Mouse (Mus musculus) lung, adult 2 months (tissue): ENCODE data around the gene Rgs3.

ENCODE experiments used
- CTCF ChIP-seq: fragments of 200-500 bp; IDR thresholded peaks from 2 replicates; pipeline ENCODE4 v1.5.1; 2011; ENCODE audit warnings: mild to moderate bottlenecking, low read length, control low read depth; ENCODE audit not compliant: insufficient read depth
- POLR2A ChIP-seq: fragments of 200-500 bp; IDR thresholded peaks from 2 replicates; pipeline ENCODE4 v1.6.1; 2011; ENCODE audit warnings: low read depth, mild to moderate bottlenecking, control low read depth, low read length, borderline replicate concordance; ENCODE audit errors: extremely low read depth

DNA sequence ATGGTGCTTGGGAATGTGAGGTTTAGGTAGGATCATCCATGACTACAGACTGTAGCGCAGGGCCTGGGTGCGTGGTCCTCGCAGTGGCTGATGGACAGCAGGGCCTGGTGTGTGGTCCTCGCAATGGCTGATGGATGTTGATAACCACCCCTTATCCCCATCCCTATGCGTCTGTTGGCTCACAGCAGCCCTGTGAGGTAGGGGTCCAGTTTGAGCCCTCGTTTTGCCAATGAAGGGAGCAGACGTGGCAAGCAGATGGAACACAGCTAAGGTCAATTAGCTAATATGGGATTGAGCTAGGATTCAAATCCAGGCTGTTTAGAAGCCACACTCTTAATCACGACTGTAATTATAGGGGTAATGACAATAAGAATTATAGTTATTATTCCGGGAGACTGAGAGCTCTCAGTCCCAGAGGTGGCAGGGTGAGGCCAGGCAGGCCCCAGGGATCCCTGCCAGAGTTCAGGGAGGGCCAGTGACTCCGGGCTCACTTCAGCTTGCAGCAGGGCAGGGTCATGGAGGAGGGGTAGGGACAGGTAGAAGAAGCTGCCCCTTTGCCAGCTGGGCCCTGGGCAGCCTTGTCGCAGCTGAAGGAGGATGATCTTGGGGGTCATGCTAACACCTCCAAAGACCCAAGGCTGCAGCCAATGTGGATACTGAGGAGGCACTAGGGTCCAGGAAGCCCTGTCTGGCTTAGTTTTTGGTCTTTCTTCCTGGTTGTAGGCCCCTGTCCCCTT, 135.2 kb downstream of the Rgs3 start:
- TF ChIP-seq CTCF, result no peak
- TF ChIP-seq POLR2A, result no peak
